Mouse (Mus musculus) intestine, embryonic 14.5 days (tissue): Measurements from ENCODE around the gene Phf8. TPM values are rescaled to one million over a fixed set of nuclear protein-coding genes. Genes with fewer than 3 reads are reported as not detected.

Experiments
- ATAC-seq: fragments of 200-750 bp; cut with Nextera tagmentation; replicated peaks from 2 replicates; pipeline ENCODE4 v1.8.0; 2017; ENCODE audit warnings: low read depth, moderate number of reproducible peaks, moderate TSS enrichment, moderate library complexity; ENCODE audit not compliant: low FRiP score, low TSS enrichment
- DNase-seq: peaks from one replicate; pipeline ENCODE4 v3.0.0-alpha.2; 2018; ENCODE audit warnings: low spot score
- H3K27ac ChIP-seq: fragments of 300-500 bp; sonication (generic); 2 replicates; pipeline ENCODE4 v1.5.1; 2014; ENCODE audit warnings: low read depth, mild to moderate bottlenecking, control low read depth
- H3K27me3 ChIP-seq: fragments of 300-500 bp; sonication (generic); replicated peaks from 2 replicates; pipeline ENCODE4 v1.6.1; 2014; ENCODE audit warnings: low read length, control low read depth; ENCODE audit not compliant: control insufficient read depth, insufficient read depth
- H3K36me3 ChIP-seq: fragments of 300-500 bp; sonication (generic); 2 replicates; pipeline ENCODE4 v1.6.1; 2014; ENCODE audit warnings: low read length, control low read depth; ENCODE audit not compliant: control insufficient read depth, insufficient read depth
- H3K4me1 ChIP-seq: fragments of 300-500 bp; sonication (generic); replicated peaks from 2 replicates; pipeline ENCODE4 v1.6.1; 2014; ENCODE audit warnings: low read length, control low read depth, mixed read lengths; ENCODE audit not compliant: control insufficient read depth, insufficient read depth
- H3K4me2 ChIP-seq: fragments of 300-500 bp; sonication (generic); 2 replicates; pipeline ENCODE4 v1.6.1; 2014; ENCODE audit warnings: low read length
- H3K4me3 ChIP-seq: fragments of 300-500 bp; sonication (generic); 2 replicates; pipeline ENCODE4 v1.5.1; 2014; ENCODE audit warnings: low read depth, low read length, control low read depth, mixed read lengths
- H3K9ac ChIP-seq: fragments of 300-500 bp; sonication (generic); 2 replicates; pipeline ENCODE4 v1.6.1; 2014; ENCODE audit warnings: mild to moderate bottlenecking, low read length
- H3K9me3 ChIP-seq: fragments of 300-500 bp; sonication (generic); 2 replicates; pipeline ENCODE4 v1.6.1; 2016; ENCODE audit warnings: low read length, control low read depth; ENCODE audit not compliant: control insufficient read depth
- WGBS: fragments of 180-500 bp; shearing (Covaris S2); extraction: QIAGEN DNeasy Blood & Tissue Kit; methylation state at CpG from one replicate; pipeline ENCODE4 v1.1.7; 2014; 5-methylcytosine and 5-hydroxymethylcytosine counted together
- polyA plus RNA-seq: library from polyadenylated mRNA; unstranded; fragments of >200 nt; fragmentation: Nextera tagmentation; extraction: Ambion mirVana; gene quantifications from 2 replicates; pipeline ENCODE4 v1.2.1, GENCODE M21; 2014

Gene Phf8
- polyA plus RNA-seq, 1 experiment from 2014 or later: 16.5 TPM

GRCm38 (mm10) chrX:151520127-151520457 lies 380 bp upstream of the Phf8 start:
- Histone ChIP-seq H3K4me2 (peak overlapping the region; percentile 36), H3K9me3 (no peaks in the 10 kb centered on the region), H3K36me3 (0 out of 2 replicates have a peak, but pooled peaks cover 4% of the 10 kb centered on the region), H3K27ac (peak overlapping the region; percentile 98), H3K4me3 (peak overlapping the region; percentile 50), H3K4me1 (no peaks in the 10 kb centered on the region), H3K9ac (peak overlapping the region; percentile 48), H3K27me3 (0 out of 2 replicates have a peak, but pooled peaks cover 3% of the 10 kb centered on the region)
- ATAC-seq: no peak
- DNase-seq: no peak
- WGBS: 24% methylated on average over 17 of the region's 17 CpGs

GRCm38 (mm10) chrX:151521786-151522522 lies 1.5 kb downstream of the Phf8 start:
- Histone ChIP-seq H3K4me2 (peak overlapping the region; percentile 49), H3K4me1 (no peaks in the 10 kb centered on the region), H3K9ac (peak overlapping the region; percentile 64), H3K4me3 (peak overlapping the region; percentile 50), H3K36me3 (0 out of 2 replicates have a peak, but pooled peaks cover 4% of the 10 kb centered on the region), H3K27me3 (0 out of 2 replicates have a peak, but pooled peaks cover 3% of the 10 kb centered on the region), H3K9me3 (no peaks in the 10 kb centered on the region), H3K27ac (no peak overlapping the region; the same call in 1 of the 2 replicates)
- WGBS: 12% methylated on average over 25 of the region's 25 CpGs
- ATAC-seq: no peak
- peak; percentile 53 for DNase-seq

GRCm38 (mm10) chrX:151553356-151553755 lies 32.9 kb downstream of the Phf8 start:
- DNase-seq (no peak), ATAC-seq (no peak)
- Histone ChIP-seq H3K9ac (no peak overlapping the region), H3K36me3 (peaks cover 10% of the 10 kb centered on the region; the same call in 1 of the 2 replicates), H3K27me3 (no peaks in the 10 kb centered on the region), H3K4me1 (no peaks in the 10 kb centered on the region), H3K4me3 (no peak overlapping the region), H3K4me2 (no peak overlapping the region), H3K9me3 (no peaks in the 10 kb centered on the region), H3K27ac (no peak overlapping the region)
- WGBS: 94% methylated on average over 4 of the region's 4 CpGs

- H3K9me3 ChIP-seq: no peaks in the 10 kb centered on the region
- H3K27ac ChIP-seq: no peak overlapping the region
- no peak overlapping the region for H3K9ac ChIP-seq
- no peaks in the 10 kb centered on the region for H3K27me3 ChIP-seq
- DNase-seq (no peak), ATAC-seq (no peak)
- no peak overlapping the region for H3K4me2 ChIP-seq
- no peaks in the 10 kb centered on the region for H3K4me1 ChIP-seq
- WGBS: 96% methylated on average over 1 of the region's 1 CpGs
- H3K36me3 ChIP-seq: peaks cover 16% of the 10 kb centered on the region
- H3K4me3 ChIP-seq: no peak overlapping the region
Measured at GRCm38 (mm10) chrX:151575166-151575565, 54.7 kb downstream of the Phf8 start.

- no peaks in the 10 kb centered on the region for H3K9me3 ChIP-seq
- DNase-seq: no peak
- H3K27me3 ChIP-seq: no peaks in the 10 kb centered on the region
- no peak overlapping the region for H3K4me3 ChIP-seq
- no peak overlapping the region for H3K27ac ChIP-seq
- no peak overlapping the region for H3K4me2 ChIP-seq
- no peaks in the 10 kb centered on the region for H3K4me1 ChIP-seq
- H3K9ac ChIP-seq: no peak overlapping the region
- no peaks in the 10 kb centered on the region for H3K36me3 ChIP-seq
- WGBS: 86% methylated on average over 2 of the region's 2 CpGs
- ATAC-seq: no peak
Measured at GRCm38 (mm10) chrX:151643386-151643785, 122.9 kb downstream of the Phf8 start.

GRCm38 (mm10) chrX:151653744-151654143 lies 133.3 kb downstream of the Phf8 start:
- Histone ChIP-seq H3K9me3 (no peaks in the 10 kb centered on the region), H3K4me2 (no peak overlapping the region)
- 50% methylated on average over 2 of the region's 2 CpGs for WGBS

DNA sequence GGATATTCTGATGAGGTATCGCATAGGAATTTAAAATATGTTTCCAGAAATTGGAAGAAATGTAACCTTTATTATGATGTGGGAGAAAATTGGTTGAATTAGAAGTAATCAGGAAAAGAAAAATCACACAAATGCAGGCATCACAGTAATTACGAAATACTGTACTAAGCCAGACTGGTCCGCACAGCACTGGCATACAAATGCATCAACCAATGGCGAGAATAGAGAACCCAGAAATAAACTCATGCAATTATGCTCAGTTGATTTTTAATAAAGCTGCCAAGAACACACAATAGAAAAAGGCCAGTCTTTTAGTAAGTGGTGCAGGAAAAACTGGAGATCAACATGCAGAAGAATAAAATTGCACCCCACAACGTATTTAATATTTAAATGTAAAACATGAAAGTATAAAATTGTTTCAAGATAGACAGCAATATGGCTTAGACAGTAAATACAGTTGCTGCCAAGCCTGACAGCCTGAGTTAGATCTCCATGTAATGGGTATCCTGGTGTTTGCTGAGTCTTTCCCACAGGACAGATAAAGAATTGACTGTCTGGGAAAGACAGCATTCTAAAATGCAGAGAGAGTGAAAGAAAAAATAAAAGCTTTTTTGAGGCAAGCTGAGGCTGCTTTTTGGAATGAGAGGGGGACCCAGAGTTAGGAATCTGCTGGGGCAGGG lies 154.2 kb downstream of the Phf8 start:
- H3K9me3 ChIP-seq: no peaks in the 10 kb centered on the region
- H3K27me3 ChIP-seq: no peaks in the 10 kb centered on the region
- no peak overlapping the region for H3K27ac ChIP-seq
- H3K36me3 ChIP-seq: no peaks in the 10 kb centered on the region
- no peak for ATAC-seq
- WGBS: 83% methylated on average over 5 of the region's 5 CpGs
- no peak overlapping the region for H3K4me3 ChIP-seq
- H3K4me1 ChIP-seq: no peaks in the 10 kb centered on the region
- H3K9ac ChIP-seq: no peak overlapping the region
- no peak overlapping the region for H3K4me2 ChIP-seq
- no peak for DNase-seq

More at GRCm38 (mm10) chrX:151653744-151654143, 133.3 kb downstream of the Phf8 start:
- no peak for ATAC-seq
- no peaks in the 10 kb centered on the region for H3K4me1 ChIP-seq
- H3K9ac ChIP-seq: no peak overlapping the region
- no peak overlapping the region for H3K27ac ChIP-seq
- H3K36me3 ChIP-seq: no peaks in the 10 kb centered on the region
- H3K27me3 ChIP-seq: no peaks in the 10 kb centered on the region
- H3K4me3 ChIP-seq: no peak overlapping the region
- no peak for DNase-seq
